Mouse (Mus musculus) natural killer cell, adult 2 months (primary cell): ENCODE measurements around the gene Epb41l3.

Experiments
- DNase-seq, 2 experiments: peaks; one replicate each; pipeline ENCODE4 v3.0.0; 2022; ENCODE audit warnings: low spot score in 2 of 2

The Epb41l3 gene

DNA sequence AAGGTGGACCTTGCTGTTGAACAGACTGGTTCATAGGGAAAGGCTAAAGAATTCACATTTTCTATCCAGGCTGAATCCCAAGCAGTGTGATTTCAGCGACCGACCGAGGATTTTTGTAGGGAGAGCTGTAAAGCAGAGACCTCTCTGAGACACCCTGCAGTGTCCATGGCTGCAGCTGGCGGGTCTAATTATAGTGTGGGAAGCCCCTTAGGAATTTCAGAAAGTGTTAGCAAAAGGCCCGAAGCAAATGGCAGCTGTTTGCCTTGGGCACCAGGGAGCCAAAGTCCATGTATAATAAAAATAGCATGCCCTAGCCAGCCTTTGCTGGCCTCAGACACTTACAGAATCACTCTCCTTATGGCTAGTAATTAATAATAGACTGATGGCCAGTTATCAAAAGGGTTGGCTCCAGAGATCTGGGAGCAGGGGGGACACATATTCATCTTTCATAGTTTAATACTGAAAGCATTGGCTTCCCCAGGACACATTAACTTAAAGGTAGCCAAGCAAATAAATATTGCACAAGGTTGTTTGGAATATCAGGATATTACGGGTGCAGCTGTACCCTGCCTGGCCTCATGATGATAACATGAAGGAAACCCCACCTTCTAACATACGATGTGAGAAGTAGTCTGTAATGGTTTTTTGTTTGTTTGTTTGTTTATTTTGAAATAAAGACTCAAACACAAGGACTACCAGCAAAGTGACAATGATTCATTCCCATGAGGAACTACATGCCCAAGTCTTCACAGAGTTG, 106.3 kb downstream of the Epb41l3 start:
- DNase-seq, result no peak

DNA sequence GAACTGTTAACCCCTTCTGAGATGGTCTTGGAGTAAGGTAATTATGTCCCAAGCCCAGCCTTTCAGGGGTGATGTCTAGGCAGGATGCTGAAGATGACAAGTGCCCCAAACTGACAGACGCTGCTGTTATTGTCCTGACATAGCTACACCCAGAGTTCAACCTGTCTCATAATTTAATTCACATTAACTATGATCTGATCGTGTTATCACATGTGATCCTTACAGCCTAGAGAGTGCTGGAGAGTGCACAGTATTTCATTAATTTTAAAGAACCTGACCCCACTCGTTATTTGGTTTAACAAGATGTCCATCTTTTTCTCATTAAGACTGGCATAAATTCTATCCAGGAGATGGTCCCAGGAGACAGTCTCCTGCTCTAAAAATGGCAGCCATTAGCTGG, 112.3 kb downstream of the Epb41l3 start:
- DNase-seq, result no peak

GRCm38 (mm10) chr17:69192863-69193493, 117.5 kb downstream of the Epb41l3 start:
- DNase-seq, result no peak

DNA sequence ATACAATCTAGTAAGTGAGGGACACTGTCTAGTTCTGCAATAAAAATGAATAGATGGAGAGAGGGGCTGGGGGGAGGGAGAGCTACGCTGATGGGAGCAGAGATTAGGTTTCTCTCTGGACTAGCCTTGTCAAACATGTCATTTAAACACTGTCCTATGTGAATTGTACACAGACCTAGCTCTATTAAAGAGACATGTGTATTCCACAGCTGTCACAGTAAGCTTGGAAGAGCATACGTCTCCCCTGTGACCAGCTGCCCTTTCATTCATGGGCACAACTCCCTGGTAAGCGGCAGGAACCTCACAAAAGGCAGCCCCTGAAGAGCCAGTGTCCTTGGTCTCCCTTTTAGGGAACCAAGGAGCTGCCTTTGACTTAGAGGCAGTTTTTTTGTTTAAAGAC, 119.1 kb downstream of the Epb41l3 start:
- DNase-seq, result no peak

DNA sequence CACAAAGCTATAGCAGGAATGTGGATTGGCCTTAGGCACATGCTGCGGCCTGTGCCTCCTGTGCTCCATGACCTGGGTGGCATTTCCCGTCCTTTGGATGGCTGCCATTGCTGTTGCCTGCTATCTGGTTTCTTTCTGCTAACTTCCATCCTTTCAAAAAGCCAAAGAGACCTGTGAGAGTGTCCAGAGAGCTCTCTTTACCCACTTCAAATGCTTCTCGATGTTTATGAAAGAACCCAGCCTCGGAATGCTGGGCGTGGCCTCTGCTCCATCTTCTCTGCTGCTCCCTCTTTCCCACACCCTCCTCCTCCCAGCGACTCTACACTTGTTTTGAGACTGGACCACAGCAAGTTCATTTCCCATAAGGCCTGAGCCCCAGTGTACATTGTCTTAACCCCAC, 120.3 kb downstream of the Epb41l3 start:
- DNase-seq, result no peak

- DNase-seq, result no peak
These were observed 121.2 kb downstream of the Epb41l3 start for GRCm38 (mm10) chr17:69196656-69197055.

- no peak for DNase-seq
These were observed 123.3 kb downstream of the Epb41l3 start for GRCm38 (mm10) chr17:69198805-69199204.

- DNase-seq, result no peak
These were observed 124.3 kb downstream of the Epb41l3 start for GRCm38 (mm10) chr17:69199827-69200226.

DNA sequence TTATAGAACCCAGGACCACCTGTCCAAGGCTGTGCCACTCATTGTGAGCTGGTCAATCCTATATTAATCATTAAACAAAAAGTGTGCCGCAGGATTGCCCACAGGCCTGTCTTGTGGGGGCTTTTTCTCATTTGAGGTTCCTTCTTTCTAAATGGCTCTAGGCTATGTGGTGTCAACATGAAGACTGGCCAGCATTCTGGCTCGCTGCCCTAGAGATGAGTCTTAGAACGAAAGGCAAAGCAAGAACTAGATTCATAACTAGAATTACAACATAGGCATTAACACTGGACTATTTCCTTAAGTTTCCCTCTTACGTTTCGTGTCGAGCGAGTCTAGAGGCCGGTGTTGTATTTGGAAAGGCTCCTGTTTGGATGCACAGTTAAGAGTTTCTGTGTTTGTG, 125.5 kb downstream of the Epb41l3 start:
- DNase-seq, result no peak

DNA sequence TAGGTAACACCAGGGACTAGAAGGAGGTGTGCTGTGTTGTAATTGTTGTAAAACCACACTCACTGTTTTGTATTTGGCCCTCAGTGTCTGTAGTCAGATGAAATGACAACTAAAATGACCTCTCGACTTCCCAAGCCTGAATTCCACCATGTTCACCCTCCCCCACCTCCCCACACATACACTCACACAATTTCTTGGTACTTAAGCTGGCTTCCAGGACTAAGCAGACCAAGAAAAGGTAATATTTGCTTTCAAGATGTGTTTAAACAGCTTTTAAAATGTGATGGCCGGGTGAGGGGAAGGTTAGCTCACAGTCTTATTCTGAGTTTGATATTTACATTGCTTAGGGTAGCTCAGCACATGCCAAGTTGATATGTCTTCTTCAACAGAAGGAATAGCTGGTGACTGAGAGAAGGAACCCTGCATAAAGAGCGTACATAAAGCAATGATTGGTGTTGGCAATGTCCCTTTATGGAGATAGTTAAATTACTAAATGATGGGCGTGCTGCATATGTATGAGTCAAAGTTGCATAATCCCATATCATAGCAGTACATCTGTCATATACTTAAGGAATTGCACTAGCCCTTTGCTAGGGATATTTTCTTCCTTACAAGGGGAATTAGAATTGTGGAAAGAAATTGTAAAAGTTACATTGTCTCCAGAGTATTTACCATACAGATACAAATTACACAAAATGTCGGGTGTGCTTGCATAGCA, 130.0 kb downstream of the Epb41l3 start:
- DNase-seq, result no peak

DNA sequence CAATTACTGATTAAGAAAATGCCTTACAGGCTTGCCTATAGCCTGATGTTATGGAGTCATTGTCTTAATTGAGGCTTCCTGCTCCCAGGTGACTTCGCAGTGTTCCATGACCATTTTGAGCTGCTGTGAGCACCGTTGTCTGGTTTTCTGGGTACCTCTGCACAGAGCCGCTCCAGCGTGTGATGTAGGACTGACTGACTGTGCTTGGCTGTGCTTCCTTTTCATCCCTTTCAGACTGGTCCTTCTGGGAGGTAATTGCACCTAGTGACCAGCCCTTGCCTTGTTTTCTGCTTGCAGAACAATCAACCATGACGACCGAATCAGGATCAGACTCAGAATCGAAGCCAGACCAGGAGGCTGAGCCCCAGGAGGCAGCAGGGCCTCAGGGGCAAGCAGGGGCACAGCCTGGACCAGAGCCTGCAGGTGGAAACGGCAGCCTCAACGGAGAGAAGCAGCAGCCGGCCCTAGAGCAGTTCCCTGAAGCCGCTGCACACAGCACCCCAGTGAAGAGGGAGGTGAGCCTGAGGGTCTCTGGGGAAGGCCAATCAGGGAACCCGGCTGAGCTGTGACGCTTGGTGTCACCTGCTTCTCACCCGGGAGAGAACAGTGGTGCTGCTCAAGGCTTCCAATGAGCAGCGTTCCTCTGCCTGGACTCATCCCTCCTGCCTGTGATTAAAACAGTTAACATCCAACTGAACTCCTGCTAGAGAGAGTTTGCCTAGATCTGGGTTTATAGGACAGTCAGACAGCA, 132.3 kb downstream of the Epb41l3 start:
- no peak for DNase-seq

DNA sequence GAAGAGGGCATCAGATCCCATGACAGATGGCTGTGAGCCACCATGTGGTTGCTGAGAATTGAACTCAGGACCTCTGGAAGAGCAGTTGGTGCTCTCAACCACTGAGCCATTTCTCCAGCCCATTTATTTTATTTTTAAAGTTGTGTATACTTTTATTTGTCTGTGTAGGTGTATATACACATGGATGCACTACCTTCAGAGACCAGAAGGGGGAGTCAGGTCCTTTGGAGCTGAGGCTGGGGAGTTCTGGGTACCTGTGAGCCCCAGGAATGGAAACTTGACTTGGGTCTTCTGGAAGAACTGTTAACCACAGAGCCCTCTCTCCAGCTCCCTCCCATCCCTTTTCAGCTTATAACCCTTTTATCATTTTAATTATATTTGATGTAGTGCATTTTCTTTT, 135.6 kb downstream of the Epb41l3 start:
- no peak for DNase-seq

DNA sequence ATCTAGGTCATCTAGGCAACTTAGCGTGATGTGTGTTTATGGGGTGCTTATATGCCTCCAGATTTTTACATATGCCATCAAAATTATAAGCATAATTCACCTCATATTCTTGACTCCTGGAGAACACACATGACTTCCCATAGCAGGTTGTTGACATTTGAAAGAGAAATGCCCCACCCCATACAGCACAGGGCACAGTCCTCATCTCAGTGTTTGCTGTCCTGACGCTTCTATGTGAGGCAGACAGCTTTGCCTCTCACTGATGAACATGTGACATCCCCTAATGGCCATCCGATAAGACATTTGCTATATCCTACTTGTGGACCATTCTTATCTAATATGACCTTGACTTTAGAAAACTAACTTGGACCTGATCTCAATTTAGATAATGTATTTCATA, 140.6 kb downstream of the Epb41l3 start:
- DNase-seq, result no peak

- DNase-seq, result no peak
These were observed 145.4 kb downstream of the Epb41l3 start for GRCm38 (mm10) chr17:69220849-69221248.

- no peak for DNase-seq
These were observed 145.9 kb downstream of the Epb41l3 start for GRCm38 (mm10) chr17:69221377-69221776.

DNA sequence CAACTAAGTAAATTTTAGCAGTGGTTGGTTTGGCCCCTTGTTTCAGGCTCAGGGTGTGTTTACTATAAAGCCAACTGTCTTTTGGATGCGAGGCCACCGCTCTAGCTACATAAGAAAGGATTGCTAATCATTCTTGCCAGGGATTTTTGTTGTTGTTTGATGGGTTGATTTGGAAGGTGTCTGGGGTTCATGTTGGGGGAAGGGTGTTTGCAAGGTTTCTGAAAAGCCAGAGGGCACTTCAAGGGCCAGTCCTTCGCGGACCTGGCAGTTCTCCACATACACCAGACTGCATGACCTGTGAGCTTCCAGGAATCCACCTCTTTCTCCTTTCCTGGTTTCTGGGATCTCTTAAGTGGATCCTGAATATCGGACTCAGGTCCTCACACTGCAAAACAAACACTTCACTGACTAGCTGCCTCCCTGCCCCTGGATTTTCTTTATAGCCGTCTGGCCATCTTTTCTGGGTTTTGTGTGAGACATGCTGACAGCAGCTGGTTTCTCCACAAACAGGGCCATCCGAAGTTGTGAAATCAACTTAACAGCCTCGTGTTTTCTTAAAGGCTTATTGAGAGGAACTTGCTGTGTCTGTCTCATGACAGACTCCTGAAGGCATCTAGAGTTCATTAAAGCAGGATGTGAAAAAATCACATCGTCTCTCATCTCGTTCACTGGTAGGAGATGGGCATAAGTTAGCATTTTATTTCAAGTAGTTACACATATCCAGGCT, 146.6 kb downstream of the Epb41l3 start:
- no peak for DNase-seq

GRCm38 (mm10) chr17:69225996-69226395, 150.5 kb downstream of the Epb41l3 start:
- DNase-seq, result no peak

GRCm38 (mm10) chr17:69227426-69228014, 152.0 kb downstream of the Epb41l3 start:
- no peak for DNase-seq

DNA sequence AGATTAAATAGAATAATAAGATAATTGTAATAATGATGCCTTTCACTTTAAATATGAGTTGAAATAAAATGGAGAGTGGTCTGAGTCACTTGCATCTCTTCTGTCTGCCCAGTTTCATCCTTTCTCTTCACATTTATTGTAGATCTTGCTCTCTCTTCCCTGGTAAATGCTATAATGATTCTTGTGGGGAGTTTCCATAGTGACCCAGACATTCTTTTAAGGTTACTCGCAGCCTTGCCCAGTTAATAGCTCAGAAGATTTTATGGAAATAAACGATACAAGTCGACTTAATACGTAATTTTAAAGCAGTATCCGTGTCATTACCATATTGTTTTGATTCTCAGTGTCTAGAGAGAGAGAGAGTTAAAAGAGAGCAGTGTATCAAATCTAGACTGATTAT, 154.0 kb downstream of the Epb41l3 start:
- no peak for DNase-seq

DNA sequence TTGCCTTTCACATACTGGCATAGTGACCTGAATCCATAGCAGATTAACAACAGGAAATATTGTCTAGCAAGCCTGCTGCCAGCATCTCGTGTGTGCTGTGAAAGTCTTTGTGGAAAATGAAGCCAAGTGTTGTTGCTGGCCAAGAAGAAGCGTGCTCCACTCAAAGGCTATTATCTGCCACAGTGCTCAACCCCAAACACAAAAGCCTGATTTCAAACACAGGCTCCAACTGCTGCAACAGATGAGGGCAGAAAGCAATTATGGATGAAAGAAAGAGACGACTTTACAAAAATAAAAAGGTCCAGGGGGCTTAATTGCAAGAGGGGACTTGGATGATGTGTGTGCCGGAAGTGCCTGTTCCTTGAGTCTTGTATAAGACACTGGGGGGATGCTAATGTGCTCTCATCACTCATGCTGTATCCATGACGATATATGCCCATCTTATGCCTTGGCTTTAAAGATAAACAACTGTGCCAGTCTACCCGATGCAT, 154.7 kb downstream of the Epb41l3 start:
- DNase-seq, result no peak

GRCm38 (mm10) chr17:69231360-69231759, 155.9 kb downstream of the Epb41l3 start:
- DNase-seq, result no peak
